Mouse (Mus musculus) ES-CJ7 (cell line): ENCODE results near the gene Ppfia2.
A peak's percentile ranks its signal among the peaks of the same experiment; 100 is the strongest.

Experiments used
- DNase-seq: peaks from one replicate; pipeline ENCODE4 v3.0.0; 2011; ENCODE audit warnings: low read depth, low spot score

The Ppfia2 gene

DNA sequence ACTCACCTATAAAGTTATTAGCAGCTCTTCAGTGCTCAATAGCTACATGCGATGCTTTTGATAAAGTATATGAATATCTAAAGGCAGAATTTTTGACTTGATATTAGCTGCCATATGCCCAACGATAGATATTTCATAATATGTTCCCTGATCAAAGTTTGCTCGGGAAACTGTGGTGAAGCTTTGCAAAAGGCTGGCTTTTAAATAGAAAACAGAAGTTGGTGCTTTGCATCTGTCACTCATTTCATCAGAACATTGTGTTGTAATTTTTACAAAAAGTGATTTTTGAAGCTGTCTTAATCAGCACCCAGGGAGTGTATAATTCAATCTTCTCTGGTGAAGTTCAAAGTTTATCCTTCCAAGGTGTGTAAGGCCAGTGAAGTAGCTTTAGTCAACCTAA, 195.1 kb downstream of the Ppfia2 start:
- DNase-seq, result no peak

DNA sequence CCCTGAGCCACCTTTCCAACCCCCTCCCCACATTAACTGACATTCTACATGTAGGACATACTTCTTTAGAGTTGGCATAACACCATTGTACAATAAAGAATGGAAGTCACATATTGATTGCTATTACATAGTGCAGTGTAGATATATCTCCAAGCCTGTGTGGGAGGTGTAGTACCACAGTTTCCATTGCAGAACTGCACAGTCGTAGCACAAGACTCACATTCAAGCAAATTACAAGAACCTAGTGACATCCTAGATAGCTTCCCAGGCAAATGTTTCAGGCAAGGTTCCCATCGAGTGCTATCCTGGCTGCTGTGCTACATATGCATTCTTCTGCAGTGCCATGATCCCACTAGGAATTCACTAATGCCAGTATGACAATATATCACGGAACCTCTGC, 200.0 kb downstream of the Ppfia2 start:
- DNase-seq, result no peak

DNA sequence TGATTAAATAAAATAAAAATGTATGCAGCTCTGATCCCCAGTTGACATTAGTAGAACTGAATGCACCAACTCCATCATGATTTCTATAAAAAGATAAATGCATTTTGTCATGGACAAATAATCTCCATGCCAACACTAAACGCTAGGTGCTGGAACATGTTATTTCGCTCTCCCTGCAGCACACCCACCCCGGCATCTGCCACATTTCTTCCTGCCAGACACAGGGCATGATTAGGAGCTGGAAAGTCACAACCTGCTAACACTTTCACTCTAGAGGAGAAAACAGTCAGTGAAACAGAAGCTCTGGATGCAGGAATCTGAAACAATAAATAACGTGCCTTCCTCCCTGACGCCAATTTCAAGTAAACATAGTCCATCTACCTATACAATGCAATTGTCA, 211.3 kb downstream of the Ppfia2 start:
- no peak for DNase-seq

DNA sequence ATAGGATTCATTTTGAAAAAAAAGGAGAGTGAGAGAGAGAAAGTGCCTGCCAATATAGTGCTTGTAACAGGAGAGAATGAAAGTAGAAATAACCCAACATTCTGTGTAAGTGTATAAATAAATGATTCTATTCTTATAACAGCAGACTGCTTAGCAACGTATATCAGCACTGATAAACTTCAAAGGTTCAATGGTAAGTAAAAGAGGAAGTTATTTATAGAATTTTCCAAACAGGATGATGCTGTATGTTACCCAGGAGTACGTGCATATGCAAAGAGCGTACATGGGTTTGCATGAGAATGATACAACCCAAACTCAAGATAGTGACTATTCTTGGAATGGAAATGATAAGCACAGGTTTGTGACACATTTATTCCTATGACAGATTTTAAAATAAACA, 215.4 kb downstream of the Ppfia2 start:
- no peak for DNase-seq

DNA sequence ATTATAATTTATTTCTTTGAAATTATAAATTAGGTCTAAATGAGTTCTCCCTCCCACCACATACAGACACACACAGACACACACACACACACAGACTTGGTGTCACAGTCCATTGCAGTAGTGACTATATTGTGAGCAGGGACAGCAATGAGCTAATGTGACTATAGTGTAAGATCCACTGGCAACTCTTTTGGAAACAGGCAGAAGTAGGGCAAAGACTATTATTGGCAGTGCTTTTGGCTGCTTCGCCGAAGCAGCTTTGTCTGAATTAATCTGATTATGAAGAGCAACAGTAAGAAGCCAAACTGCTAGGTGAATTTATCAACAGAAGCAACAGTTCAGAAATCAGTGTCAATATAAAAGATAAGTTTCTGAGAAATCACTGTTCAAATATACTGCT, 249.8 kb downstream of the Ppfia2 start:
- DNase-seq, result no peak

DNA sequence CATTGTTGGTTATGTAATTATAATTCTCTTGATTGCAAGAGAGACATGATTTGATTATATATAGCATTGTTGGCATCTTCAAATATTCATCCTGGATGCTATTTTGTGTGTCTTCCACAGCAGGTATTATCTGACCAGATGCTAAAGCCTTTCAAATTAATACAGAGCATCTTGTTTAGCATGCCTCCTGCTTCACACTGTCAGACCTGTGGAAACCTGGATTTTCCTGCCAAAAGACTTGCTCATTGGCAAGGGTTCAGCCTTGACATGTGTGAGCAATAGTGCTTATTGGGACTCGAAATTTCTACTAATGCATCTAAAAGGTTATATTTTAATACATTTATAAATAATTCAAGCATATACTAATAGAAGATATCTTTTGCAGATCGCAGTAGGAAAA, 262.1 kb downstream of the Ppfia2 start:
- DNase-seq, result no peak

DNA sequence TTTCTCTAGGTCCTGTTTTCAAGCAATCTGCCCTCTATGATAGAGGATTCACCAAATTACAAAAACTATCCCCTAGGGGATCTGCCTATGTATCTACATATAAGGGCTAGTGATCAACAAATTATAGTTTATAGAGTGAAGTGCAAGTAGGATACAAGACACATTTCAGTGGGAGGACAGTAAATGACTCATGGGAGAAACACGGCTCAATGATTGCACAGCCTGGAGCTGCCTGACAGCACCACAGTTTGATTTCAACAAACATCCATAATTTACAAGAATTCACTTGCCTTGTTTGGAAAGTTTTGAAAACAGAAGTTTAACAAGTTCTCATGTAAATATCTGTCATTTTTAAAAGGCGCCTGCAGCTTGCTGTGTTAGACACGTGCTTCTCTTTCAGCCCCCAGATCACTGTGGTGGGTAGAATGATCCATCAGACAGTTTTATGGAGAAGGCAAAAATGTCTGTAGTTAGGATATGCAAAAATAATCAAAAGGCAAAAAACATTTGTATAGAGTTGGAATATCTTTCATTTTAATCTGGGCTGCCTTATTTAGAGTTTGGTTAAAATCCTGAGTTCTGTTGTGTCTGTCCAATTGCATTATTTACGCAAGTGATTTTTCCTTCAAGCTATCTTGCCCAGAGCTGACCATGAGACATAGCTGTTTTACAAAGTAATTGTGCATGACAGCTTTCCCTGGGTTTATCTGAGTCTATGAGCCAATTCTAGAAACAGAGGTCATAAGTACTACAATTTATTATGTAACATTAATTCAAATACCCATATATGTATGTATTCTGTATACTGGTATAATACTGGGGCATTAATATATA, 266.3 kb downstream of the Ppfia2 start:
- no peak for DNase-seq

DNA sequence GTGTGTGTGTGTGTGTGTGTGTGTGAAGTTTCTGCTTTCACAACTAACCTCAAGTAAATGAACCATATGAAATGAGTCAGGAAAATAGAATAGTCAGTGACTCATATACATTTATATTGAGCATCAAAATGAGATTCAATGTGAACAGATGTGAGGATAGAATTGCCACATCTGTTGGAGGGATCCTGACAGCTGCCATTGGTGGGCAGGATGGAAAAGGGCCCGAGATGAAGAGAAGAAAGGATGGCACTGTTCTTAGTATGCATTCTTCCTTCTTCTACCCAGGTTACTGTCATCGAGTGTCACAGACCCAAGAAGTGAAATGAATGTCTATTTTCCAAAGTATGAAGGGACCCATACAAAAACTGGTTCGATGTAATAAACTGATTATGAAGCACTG, 268.1 kb downstream of the Ppfia2 start:
- DNase-seq, result no peak

DNA sequence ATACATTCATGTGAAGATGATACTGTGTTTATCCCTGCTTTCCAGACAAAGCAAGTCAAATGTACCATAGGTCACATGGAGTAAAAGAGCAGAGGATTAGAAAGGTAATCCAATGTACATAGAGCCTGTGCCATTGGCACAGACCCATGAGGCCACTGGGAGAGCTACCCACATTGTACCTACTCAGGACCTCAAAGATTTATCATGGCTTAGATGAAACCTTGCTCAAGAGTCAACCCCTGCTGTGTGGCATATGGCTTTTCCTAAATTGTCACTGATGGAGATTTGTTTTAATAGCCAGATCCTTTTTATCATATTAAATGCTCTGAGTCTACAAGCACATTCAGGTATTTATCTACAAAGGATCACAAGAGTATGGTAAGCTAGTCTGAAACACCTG, 274.8 kb downstream of the Ppfia2 start:
- DNase-seq, result no peak

DNA sequence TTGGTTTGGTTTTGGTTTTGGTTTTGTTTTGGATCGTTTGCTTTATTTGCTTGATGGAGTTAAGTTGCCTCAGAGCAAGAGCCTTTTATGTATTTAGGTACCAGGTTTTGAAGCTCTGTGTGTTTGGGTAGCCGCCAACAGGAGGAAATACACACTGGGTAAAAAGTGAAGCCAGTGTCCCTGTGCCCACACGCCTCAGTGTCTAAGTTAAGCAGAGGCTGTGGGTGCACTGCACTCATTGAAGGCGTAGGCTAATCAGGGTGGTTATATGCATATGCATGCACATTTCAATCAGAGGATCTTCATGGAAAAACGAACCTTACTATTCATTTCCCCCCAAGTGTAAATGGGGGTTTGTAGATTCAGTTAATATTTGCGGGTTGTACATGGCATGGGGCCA, 290.9 kb downstream of the Ppfia2 start:
- no peak for DNase-seq

DNA sequence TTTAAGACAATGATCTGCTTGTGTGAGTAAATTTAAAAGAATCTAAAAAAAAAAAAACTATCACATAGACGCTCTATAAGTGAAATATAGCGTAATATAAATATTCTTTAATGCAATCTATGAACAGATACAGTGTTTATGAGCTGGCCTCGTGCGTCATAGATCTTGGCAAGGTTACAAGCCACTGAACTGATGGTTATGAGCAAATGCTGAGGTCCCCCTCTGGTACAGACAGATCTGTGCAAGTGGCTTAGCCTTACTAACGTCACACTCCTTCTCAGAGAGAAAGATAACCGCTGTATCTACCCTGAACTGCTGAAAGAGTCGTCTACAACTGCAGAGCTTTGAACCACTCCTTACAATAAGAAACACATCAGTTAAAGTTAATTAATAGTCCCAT, 293.6 kb downstream of the Ppfia2 start:
- DNase-seq, result no peak

DNA sequence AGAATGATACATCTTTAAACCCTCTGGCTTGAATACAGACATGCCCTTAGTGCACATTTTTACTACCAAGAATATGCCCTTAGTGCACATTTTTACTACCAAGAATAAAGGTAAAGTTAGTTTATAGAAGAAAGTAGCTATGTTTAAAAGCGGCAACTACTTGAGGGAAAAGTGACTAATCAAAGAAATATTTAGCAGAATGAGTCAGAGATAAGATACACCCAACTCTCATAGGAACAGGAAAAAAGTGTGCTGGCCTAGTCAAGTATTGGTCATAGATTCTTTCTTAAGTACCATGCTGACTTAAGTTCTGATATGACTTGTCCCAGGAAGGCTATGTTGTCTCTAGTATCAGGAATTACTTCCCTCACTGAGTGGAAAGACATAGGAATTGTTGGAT, 305.4 kb downstream of the Ppfia2 start:
- no peak for DNase-seq

DNA sequence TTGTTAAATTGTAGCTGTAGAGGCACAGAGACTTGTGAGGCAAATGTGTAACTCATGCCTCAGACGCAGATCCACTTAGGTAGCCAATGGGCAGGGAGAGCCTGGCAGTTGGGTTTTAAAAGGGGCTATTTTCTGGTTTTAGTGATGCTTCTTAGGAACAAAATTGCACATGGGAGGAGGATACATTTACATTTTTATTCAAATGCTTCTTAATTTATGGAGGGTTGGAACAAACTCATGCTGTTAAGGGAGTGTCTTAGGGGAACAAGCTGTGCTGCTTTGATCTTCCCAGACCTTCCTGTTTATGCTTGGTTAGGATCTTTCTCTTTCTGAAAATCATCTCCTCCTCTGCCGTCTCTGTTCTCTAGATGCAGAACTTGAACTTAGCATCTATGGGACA, 345.3 kb downstream of the Ppfia2 start:
- no peak for DNase-seq

DNA sequence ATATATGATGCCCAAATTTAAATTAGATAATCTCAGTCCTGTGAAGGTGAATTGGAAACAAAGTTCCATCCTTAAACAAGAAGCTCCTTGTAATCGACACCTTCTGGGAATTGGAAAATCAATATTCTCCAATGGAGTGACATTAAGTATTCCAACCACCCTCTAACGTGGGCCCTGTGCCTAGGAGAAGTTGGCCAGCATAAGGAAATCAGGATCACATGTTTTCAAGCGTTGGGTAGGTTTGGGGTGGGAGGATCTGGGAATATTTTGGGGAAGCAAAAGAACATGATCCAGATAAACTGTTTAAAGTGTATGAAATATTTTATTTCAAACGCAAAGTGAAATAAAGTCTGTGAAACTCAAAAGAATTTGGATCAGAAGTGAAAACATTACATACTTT, 348.2 kb downstream of the Ppfia2 start:
- DNase-seq, result no peak

DNA sequence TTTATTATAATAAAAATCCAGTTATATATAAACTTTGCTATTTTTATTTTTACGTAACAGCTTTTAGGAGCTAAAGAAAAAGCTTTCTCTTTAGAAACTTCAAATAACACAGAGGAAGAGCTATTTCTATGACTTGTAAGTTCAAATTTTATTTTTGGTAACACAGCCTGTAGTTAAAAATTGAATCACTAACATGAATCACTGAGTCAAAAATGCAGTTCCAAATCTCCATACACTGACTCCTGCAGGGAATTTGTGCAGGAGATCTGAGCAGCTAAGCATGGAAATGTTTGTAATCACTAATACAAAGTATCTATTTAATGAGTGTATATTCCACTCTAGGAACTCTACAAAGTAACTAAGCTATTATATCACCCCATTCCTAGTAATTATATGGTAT, 354.1 kb downstream of the Ppfia2 start:
- DNase-seq, result no peak

DNA sequence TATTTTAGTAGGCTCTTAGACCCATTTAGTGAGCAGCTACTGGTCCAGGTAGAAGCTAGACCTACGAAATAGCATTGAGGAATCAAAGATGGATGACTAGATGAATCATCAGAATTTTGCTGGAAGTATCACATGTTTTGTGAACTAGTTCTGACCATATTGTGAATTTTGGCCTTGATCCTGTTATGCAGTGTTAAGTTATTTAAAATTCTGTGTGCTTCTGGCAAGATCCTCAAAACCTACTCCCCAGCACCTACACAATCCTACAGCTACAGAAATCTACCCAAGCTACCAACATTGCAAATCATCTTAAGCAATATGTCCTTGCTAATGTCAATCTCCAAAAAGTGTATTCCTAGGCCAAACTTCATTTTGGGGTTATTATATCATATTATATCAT, 368.3 kb downstream of the Ppfia2 start:
- no peak for DNase-seq

DNA sequence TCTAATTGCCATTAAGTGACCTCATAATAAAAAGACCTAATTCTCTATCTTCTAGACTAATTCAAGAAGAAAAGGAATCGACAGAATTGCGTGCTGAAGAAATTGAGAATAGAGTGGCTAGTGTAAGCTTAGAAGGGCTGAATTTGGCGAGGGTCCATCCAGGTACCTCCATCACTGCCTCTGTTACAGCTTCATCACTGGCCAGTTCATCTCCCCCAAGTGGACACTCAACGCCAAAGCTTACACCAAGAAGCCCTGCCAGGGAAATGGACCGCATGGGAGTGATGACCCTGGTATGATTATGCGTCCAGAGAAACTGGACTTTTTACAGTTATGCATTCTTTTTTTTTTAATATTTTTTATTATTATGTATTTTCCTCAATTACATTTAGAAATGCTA, 388.0 kb downstream of the Ppfia2 start:
- no peak for DNase-seq

DNA sequence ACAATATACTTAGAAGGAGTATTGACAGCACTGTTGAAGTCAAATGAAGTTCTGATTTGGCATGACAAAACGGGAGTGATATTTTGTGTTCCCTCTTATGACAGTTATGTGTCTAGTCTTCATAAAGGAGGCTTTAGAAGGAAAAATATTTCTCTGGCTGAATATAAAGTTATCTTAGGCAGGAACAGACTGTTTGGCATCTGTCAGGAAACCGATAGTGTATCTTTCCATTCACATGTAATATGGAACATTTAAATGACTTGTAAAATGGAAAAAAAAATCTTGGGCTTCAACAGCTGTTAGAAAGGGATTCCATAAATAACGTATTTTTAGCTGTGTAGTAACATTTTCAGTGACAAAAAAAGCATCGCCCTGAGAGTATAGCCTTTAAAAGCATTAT, 400.1 kb downstream of the Ppfia2 start:
- DNase-seq, result no peak

DNA sequence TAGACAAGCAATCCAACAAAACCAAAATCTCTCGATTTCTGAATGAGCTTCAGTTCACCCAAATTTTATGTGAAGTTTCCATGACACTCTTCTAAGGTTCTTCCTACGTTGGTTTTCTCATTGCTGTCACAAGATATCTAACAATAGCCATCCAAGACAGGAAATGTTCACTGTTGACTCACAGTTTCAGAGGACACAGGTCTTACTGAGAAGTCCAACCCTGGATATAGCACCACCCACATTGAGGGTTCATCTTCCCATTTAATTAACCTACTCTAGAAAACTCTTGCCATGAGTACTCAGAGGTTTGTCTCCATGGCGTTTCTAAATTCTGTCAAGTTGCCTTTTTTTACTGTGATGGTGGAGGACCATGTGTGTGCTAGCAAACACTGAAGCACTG, 401.7 kb downstream of the Ppfia2 start:
- DNase-seq, result no peak

DNA sequence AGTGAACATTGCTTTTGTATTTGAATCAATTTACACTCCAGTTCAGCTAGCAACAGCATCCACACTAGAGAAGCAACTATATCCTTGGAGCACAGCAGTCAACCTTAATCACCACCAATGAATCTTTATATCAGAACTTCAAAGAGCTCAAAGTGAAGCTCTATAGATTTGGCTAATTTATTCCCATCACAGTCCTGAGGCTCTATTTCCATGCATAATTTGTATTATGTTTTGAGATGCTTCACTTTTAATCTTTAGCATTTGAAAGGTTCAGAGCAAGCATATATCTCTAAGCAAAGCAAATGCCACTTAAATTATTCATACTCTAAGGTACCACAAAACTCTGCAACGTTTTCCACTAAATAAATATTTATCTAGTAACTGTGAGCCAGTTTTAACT, 402.6 kb downstream of the Ppfia2 start:
- DNase-seq, result no peak

DNA sequence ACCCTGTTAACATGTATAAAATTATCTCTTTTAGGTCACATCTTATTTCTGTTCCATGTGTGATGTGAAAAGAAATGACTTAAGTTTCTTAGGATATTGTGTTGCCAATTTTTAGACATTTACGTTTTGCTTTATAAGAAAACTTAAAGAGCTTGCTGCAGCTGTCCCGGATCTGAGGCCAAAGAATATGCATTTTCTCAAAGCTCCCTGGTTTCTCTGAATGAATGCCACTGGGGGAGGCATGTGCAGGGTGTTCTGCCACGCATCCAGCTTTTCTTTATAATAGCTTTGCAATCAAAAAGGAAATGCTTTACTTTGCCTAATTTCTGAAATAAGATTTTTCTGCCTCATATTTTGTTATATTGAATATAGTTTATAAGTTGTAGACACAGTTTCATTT, 411.2 kb downstream of the Ppfia2 start:
- no peak for DNase-seq

DNA sequence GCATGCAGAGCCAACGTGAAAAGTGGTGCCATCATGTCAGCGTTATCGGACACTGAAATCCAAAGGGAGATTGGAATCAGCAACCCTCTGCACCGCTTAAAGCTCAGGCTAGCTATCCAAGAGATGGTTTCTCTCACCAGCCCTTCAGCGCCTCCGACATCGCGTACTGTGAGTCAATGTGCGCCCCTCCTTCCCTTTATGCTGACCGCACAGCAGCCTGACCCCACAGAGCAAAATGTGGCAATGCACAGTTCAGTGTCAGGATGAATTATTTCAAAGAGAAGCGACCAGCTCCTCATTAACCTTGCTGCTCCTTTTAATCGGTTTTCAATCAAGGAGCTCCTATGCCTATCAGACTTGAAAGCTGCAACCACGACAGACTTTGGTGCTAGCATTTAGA, 426.2 kb downstream of the Ppfia2 start:
- DNase-seq, result no peak

DNA sequence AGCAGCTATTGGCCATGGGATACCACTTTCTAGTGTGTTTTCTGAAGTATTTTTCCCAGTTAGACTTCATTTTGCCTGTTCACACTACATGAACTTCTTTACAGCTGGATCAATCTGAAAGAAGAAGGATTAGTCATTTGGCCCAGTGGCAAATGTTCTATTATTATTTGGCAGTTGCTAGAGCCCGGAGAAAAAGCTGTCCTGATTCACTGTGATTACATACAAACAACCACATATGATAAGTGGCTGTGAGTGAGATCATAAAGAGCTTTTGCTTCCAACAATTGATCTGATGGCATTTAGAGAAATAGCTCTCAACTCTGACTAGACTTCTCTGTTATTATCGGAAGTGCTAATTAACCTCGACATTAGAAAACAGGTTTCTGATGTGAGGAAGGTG, 440.0 kb downstream of the Ppfia2 start:
- DNase-seq, result no peak

DNA sequence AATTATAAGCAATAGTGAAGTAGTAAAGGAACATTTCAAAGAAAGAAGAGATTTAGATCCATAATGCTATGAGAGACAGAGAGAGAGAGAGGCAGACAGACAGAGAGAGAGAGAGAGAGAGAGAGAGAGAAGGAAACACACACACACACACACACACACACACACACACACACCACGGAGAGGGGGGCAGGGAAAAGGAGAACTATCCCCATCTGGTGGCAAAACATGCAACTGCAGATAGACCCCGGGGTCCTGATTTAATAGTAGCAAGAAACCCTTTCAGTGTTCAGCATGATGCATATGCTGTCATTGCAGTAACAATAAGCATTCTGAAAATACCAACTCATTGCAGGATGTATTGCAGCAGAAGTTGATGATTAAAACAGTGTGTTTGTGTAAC, 442.9 kb downstream of the Ppfia2 start:
- peak; percentile 36 for DNase-seq
